Mouse (Mus musculus) frontal cortex, adult (tissue): Measurements from ENCODE around the gene Vwa2.

Experiments used
- ATAC-seq: cut with Nextera tagmentation; 2 replicates; pipeline ENCODE4 v1.9.2; 2017; ENCODE audit warnings: mild to moderate bottlenecking, moderate library complexity, mixed read lengths; ENCODE audit not compliant: low TSS enrichment

Gene Vwa2

GRCm38 (mm10) chr19:56908472-56909270, 34.6 kb downstream of the Vwa2 start:
- peak; percentile 94 for ATAC-seq

- ATAC-seq: no peak
Measured at GRCm38 (mm10) chr19:56910561-56910960, 36.5 kb downstream of the Vwa2 start.

- no peak for ATAC-seq
Measured at GRCm38 (mm10) chr19:56913761-56914160, 39.7 kb downstream of the Vwa2 start.

GRCm38 (mm10) chr19:56914658-56915057, 40.6 kb downstream of the Vwa2 start:
- no peak for ATAC-seq

GRCm38 (mm10) chr19:56915084-56915483, 41.0 kb downstream of the Vwa2 start:
- no peak for ATAC-seq

- peak; percentile 89 for ATAC-seq
Measured at GRCm38 (mm10) chr19:56919628-56920027, 45.6 kb downstream of the Vwa2 start.

GRCm38 (mm10) chr19:56920232-56920631, 46.2 kb downstream of the Vwa2 start:
- no peak for ATAC-seq

- no peak for ATAC-seq
Measured at GRCm38 (mm10) chr19:56921744-56922143, 47.7 kb downstream of the Vwa2 start.

- ATAC-seq: no peak
Measured at GRCm38 (mm10) chr19:56929392-56929791, 55.3 kb downstream of the Vwa2 start.

GRCm38 (mm10) chr19:56930029-56930428, 56.0 kb downstream of the Vwa2 start:
- no peak for ATAC-seq

GRCm38 (mm10) chr19:56933800-56934199, 59.8 kb downstream of the Vwa2 start:
- no peak for ATAC-seq

- ATAC-seq: no peak
Measured at GRCm38 (mm10) chr19:56935111-56935510, 61.1 kb downstream of the Vwa2 start.

- no peak for ATAC-seq
Measured at GRCm38 (mm10) chr19:56935777-56936176, 61.7 kb downstream of the Vwa2 start.

- ATAC-seq: no peak
Measured at GRCm38 (mm10) chr19:56936253-56936652, 62.2 kb downstream of the Vwa2 start.

GRCm38 (mm10) chr19:56937911-56938310, 63.9 kb downstream of the Vwa2 start:
- ATAC-seq: no peak

GRCm38 (mm10) chr19:56939826-56940225, 65.8 kb downstream of the Vwa2 start:
- 0 out of 2 replicates have a peak, but pooled peaks have one; percentile 31 for ATAC-seq

GRCm38 (mm10) chr19:56940507-56940906, 66.5 kb downstream of the Vwa2 start:
- no peak for ATAC-seq

- ATAC-seq: no peak
Measured at GRCm38 (mm10) chr19:56942216-56942615, 68.2 kb downstream of the Vwa2 start.

GRCm38 (mm10) chr19:56944211-56944610, 70.2 kb downstream of the Vwa2 start:
- peak; percentile 44; the same call in 1 of the 2 replicates for ATAC-seq

- no peak for ATAC-seq
Measured at GRCm38 (mm10) chr19:56944826-56945225, 70.8 kb downstream of the Vwa2 start.

GRCm38 (mm10) chr19:56945621-56946020, 71.6 kb downstream of the Vwa2 start:
- no peak for ATAC-seq

- ATAC-seq: no peak
Measured at GRCm38 (mm10) chr19:56946277-56946676, 72.2 kb downstream of the Vwa2 start.

GRCm38 (mm10) chr19:56946727-56947126, 72.7 kb downstream of the Vwa2 start:
- ATAC-seq: no peak
